Comparison of ENCODE assay signal across 20 mouse cellular contexts in the genomic region with DNA sequence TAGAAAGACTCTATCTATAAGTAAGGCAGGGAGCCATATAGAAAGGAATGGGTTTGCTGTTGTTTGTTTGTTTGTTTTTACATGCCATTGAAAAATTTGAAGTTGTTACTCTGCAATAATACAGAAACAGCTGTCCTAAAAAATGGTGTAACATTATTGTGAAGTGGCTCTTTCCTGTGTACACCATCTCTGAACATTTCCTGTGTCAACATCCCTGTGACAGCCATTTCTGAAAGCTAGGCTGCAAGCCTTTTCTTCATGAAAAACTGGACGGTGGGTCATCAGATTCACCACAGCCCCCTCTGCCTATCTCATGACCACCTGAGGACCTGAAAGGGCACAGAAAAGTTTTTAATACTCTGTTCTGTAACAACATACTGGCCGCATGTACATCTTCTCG.
"Had no signal": no experiment of that assay in that cellular context is flagged by ENCODE, and none has a peak within 500 bp of the region (broad histone marks: within the 10 kb centered on the region; RNA-seq: fewer than 3 reads in every experiment).

No protein-coding gene starts in this region.

- H3K4me1 ChIP-seq: liver, embryonic 12.5 days; liver, embryonic 15.5 days; midbrain, embryonic 12.5 days; midbrain, embryonic 15.5 days; neural tube, embryonic 12.5 days; neural tube, embryonic 15.5 days had no signal

- H3K36me3 ChIP-seq: liver, embryonic 12.5 days; liver, embryonic 15.5 days; midbrain, embryonic 12.5 days; midbrain, embryonic 15.5 days; neural tube, embryonic 12.5 days; neural tube, embryonic 15.5 days had no signal

- DNase-seq: kidney, adult 18-20 months; kidney, adult 9 months; kidney, postnatal 14 days; layer of hippocampus, adult 9-11 months; lung, embryonic 14.5 days; right cerebral cortex, adult 18-20 months; right cerebral cortex, postnatal 14 days; right cerebral cortex, postnatal 4 days; thymus, adult 2 months; thymus, postnatal 14 days; thymus, postnatal 4 days had no signal

- H3K4me3 ChIP-seq: layer of hippocampus, adult 2 months; liver, embryonic 12.5 days; liver, embryonic 15.5 days; midbrain, embryonic 12.5 days; midbrain, embryonic 15.5 days; neural tube, embryonic 12.5 days; neural tube, embryonic 15.5 days had no signal

- ATAC-seq: liver, embryonic 12.5 days; lung, postnatal 0 days; midbrain, embryonic 15.5 days had no signal

- H3K9ac ChIP-seq: liver, embryonic 12.5 days; liver, embryonic 15.5 days; lung, embryonic 14.5 days; midbrain, embryonic 12.5 days; midbrain, embryonic 15.5 days; neural tube, embryonic 12.5 days; neural tube, embryonic 15.5 days had no signal

- H3K9me3 ChIP-seq: liver, embryonic 12.5 days; liver, embryonic 15.5 days; midbrain, embryonic 12.5 days; midbrain, embryonic 15.5 days; neural tube, embryonic 12.5 days; neural tube, embryonic 15.5 days had no signal

- H3K4me2 ChIP-seq: liver, embryonic 12.5 days; liver, embryonic 15.5 days; lung, embryonic 14.5 days; midbrain, embryonic 12.5 days; midbrain, embryonic 15.5 days; neural tube, embryonic 12.5 days; neural tube, embryonic 15.5 days had no signal

- H3K27me3 ChIP-seq: liver, embryonic 12.5 days; liver, embryonic 15.5 days; midbrain, embryonic 12.5 days; midbrain, embryonic 15.5 days; neural tube, embryonic 12.5 days; neural tube, embryonic 15.5 days had no signal

- H3K27ac ChIP-seq: layer of hippocampus, adult 2 months; liver, embryonic 12.5 days; liver, embryonic 15.5 days; midbrain, embryonic 12.5 days; midbrain, embryonic 15.5 days; neural tube, embryonic 12.5 days; neural tube, embryonic 15.5 days; stomach, postnatal 0 days had no signal
